10 mouse cellular contexts compared by ENCODE assay signal in genomic region chr9:41191651-41192210, GRCm38 (mm10). TPM values are rescaled to one million over a fixed set of nuclear protein-coding genes. Genes with fewer than 3 reads are reported as not detected.
DNase-seq lines count a peak whose midpoint lies in the region; TF ChIP-seq lines count a peak whose summit lies in the region.
"Had no signal": no experiment of that assay in that cellular context is flagged by ENCODE, and none has a peak within 500 bp of the region (broad histone marks: within the 10 kb centered on the region; RNA-seq: fewer than 3 reads in every experiment).

No protein-coding gene starts in this region.

- intact Hi-C loops in left cerebral cortex, postnatal 36 days (cut with DNase I), result loop anchor here (2.0 kb wide), 2 partner anchors 201 to 357 kb away; no protein-coding TSS in a partner anchor

- no peaks in the 10 kb centered on the region for H3K27me3 ChIP-seq in CH12.LX (replicated peaks)
- H3K27me3 ChIP-seq: limb, embryonic 13.5 days; lung, embryonic 15.5 days; stomach, embryonic 15.5 days had no signal

- TF ChIP-seq CTCF in layer of hippocampus, adult 2 months (conservative IDR thresholded peaks at IDR 0.05), result no peak
- no peak for TF ChIP-seq CTCF in CH12.LX (conservative IDR thresholded peaks at IDR 0.05 in 1 of 2, IDR thresholded peaks at IDR 0.05 in 1 of 2; ENCODE audit: low read depth in 2 of 2, low read length in 2 of 2)

- H3K4me2 ChIP-seq in CH12.LX (ENCODE audit: insufficient read depth, low read depth, poor library complexity, severe bottlenecking), result peak overlapping the region; percentile 52
- H3K4me2 ChIP-seq: limb, embryonic 13.5 days; lung, embryonic 15.5 days; stomach, embryonic 15.5 days had no signal

- H3K4me3 ChIP-seq in layer of hippocampus, adult 2 months, result no peak overlapping the region
- peak overlapping the region in 1 of 3 experiments; percentile 10 for H3K4me3 ChIP-seq in CH12.LX (replicated peaks in 1 of 3; ENCODE audit: low read depth in 2 of 3, low read length in 2 of 3, poor library complexity in 1 of 3)
- H3K4me3 ChIP-seq: limb, embryonic 13.5 days; lung, embryonic 15.5 days; stomach, embryonic 15.5 days had no signal

- peak; percentile 46; the same call in 1 of the 2 replicates for TF ChIP-seq EP300 in CH12.LX (IDR thresholded peaks at IDR 0.05; ENCODE audit: low read length)

- peaks cover 9 to 17% of the 10 kb centered on the region in 2 experiments for H3K4me1 ChIP-seq in CH12.LX (ENCODE audit: control insufficient read depth in 1 of 2, insufficient read depth in 2 of 2)
- H3K4me1 ChIP-seq: lung, embryonic 15.5 days; stomach, embryonic 15.5 days had no signal

- no peaks in the 10 kb centered on the region for H3K79me2 ChIP-seq in CH12.LX (replicated peaks; ENCODE audit: control insufficient read depth, extremely low read depth, insufficient read depth, poor library complexity, severe bottlenecking)

- TF ChIP-seq RAD21 in CH12.LX (IDR thresholded peaks at IDR 0.05; ENCODE audit: low read depth, low read length), result no peak

- H3K9me3 ChIP-seq in CH12.LX (replicated peaks; ENCODE audit: low read length), result no peaks in the 10 kb centered on the region
- H3K9me3 ChIP-seq: limb, embryonic 13.5 days; lung, embryonic 15.5 days; stomach, embryonic 15.5 days had no signal

- DNase-seq in layer of hippocampus, adult 2 months (ENCODE audit: low spot score in 2 of 2), result peak; percentile 58 to 77
- no peak for DNase-seq in layer of hippocampus, adult 9-10 months (ENCODE audit: low spot score)
- no peak for DNase-seq in CH12.LX (ENCODE audit: extremely low read depth)
- peak; percentile 81 for DNase-seq in brain, adult 2 months (ENCODE audit: low read depth, low spot score)
- peak; percentile 37 to 54 for DNase-seq in left cerebral cortex, postnatal 36 days (ENCODE audit: low spot score in 2 of 2)
- no peak for DNase-seq in kidney, adult 11 months
- no peak for DNase-seq in thymus, adult 18-20 months

- dilution Hi-C loops in CH12.LX (cut with MboI; ENCODE audit: extremely low pct_ligation_motif_present, extremely low pct_unique_long_range_greater_than_20kb, low sequenced_read_pairs), result no loop called here

- H3K9ac ChIP-seq in CH12.LX (ENCODE audit: insufficient read depth, low read depth), result no peak overlapping the region
- H3K9ac ChIP-seq: limb, embryonic 13.5 days; lung, embryonic 15.5 days; stomach, embryonic 15.5 days had no signal

- H3K36me3 ChIP-seq in CH12.LX (replicated peaks in 1 of 2; ENCODE audit: control insufficient read depth in 1 of 2, insufficient read depth in 1 of 2, low read length in 1 of 2), result no peaks in the 10 kb centered on the region
- H3K36me3 ChIP-seq: limb, embryonic 13.5 days; lung, embryonic 15.5 days; stomach, embryonic 15.5 days had no signal

- H3K27ac ChIP-seq in layer of hippocampus, adult 2 months, result peak overlapping the region; percentile 94
- H3K27ac ChIP-seq in CH12.LX (ENCODE audit: insufficient read depth, low read depth), result no peak overlapping the region
- H3K27ac ChIP-seq: limb, embryonic 13.5 days; lung, embryonic 15.5 days; stomach, embryonic 15.5 days had no signal

- in situ Hi-C loops in CH12.LX (cut with MboI; ENCODE audit: low pct_ligation_motif_present, low pct_unique_long_range_greater_than_20kb, low sequenced_read_pairs), result loop anchor here (5.0 to 10.0 kb wide), 2 partner anchors 199 to 377 kb away; no protein-coding TSS in a partner anchor

- no peak for TF ChIP-seq POLR2A in CH12.LX (IDR thresholded peaks at IDR 0.05; ENCODE audit: low read depth, low read length)

TF ChIP-seq in CH12.LX, 34 proteins besides CTCF, POLR2A, EP300 and RAD21:
- TF ChIP-seq RCOR1 (conservative IDR thresholded peaks at IDR 0.05; ENCODE audit: low read depth, low read length), result no peak
- no peak for TF ChIP-seq PAX5 (IDR thresholded peaks at IDR 0.05; ENCODE audit: low read length)
- peak; percentile 33; the same call in 1 of the 2 replicates for TF ChIP-seq IRF4 (IDR thresholded peaks at IDR 0.05; ENCODE audit: low read depth, low read length)
- TF ChIP-seq ZKSCAN1 (IDR thresholded peaks at IDR 0.05; ENCODE audit: borderline replicate concordance, low read depth, low read length), result no peak
- TF ChIP-seq ETS1 (conservative IDR thresholded peaks at IDR 0.05; ENCODE audit: low read depth, low read length), result no peak
TF ChIP-seq in CH12.LX: peak in this region for 1.

RNA-seq across cellular contexts. Expression of gene Ubash3b, which starts 30.2 kb away (rescaled TPM):
- 10 to 100 TPM; 26.7 to 27.0 TPM for total RNA-seq in layer of hippocampus, adult 2 months (2021)
- total RNA-seq in CH12.LX (2012; rRNA removed) (4.2 and 5.0 TPM in 2 replicates), CH12.LX (2014; rRNA removed) (2.8 and 3.3 TPM in 2 replicates)
- polyA plus RNA-seq in CH12.LX (2012; ENCODE audit: insufficient read length, low read depth), result 4.5 and 4.6 TPM in 2 replicates
- total RNA-seq in left cerebral cortex, postnatal 36 days (2021), result 10 to 100 TPM; 22.5 to 22.6 TPM

Comparison
In these comparisons a context has a peak if more than half of its experiments do, and no peak if none do; other contexts are left out.
1. DNase-seq: peak in layer of hippocampus, adult 2 months (2 of 2), brain, adult 2 months (single experiment) and left cerebral cortex, postnatal 36 days (2 of 2); none in layer of hippocampus, adult 9-10 months (single experiment), CH12.LX (single experiment), kidney, adult 11 months (single experiment) and thymus, adult 18-20 months (0 of 2).